Mouse (Mus musculus) midbrain, embryonic 13.5 days (tissue): ENCODE results near the gene Pxmp4. TPM values are rescaled to one million over a fixed set of nuclear protein-coding genes. Genes with fewer than 3 reads are reported as not detected.

ENCODE experiments used
- polyA plus RNA-seq: library from polyadenylated mRNA; unstranded; fragments of >200 nt; fragmentation: Nextera tagmentation; extraction: Ambion mirVana; gene quantifications from 2 replicates; pipeline ENCODE4 v1.2.1, GENCODE M21; 2015

The Pxmp4 gene
- polyA plus RNA-seq, 1 experiment from 2014 or later: 13.4 TPM

Other genes starting within 250 kb of the Pxmp4 start
- 15.2 and 15.4 TPM in 2 replicates for gene Cdk5rap1, start 230.7 kb downstream of the Pxmp4 start, polyA plus RNA-seq
- gene Snta1, start 195.6 kb downstream of the Pxmp4 start, polyA plus RNA-seq: 4.8 and 5.9 TPM in 2 replicates
- gene Cbfa2t2, start 167.2 kb downstream of the Pxmp4 start, polyA plus RNA-seq: 71.6 and 83.1 TPM in 2 replicates
- gene 1700003F12Rik, start 56.6 kb downstream of the Pxmp4 start, polyA plus RNA-seq: 1.8 and 2.0 TPM in 2 replicates
- 0.26 and 0.55 TPM in 2 replicates for gene Actl10, start 51.9 kb downstream of the Pxmp4 start, polyA plus RNA-seq
- 13.4 and 14.5 TPM in 2 replicates for gene Necab3, start 44.8 kb downstream of the Pxmp4 start, polyA plus RNA-seq
- gene E2f1, start 33.8 kb downstream of the Pxmp4 start, polyA plus RNA-seq: 13.6 and 15.2 TPM in 2 replicates
- 2.0 and 2.1 TPM in 2 replicates for gene Zfp341, start 9.6 kb upstream of the Pxmp4 start, polyA plus RNA-seq
- 0.61 and 0.96 TPM in 2 replicates for gene 4930519P11Rik, start 9.7 kb upstream of the Pxmp4 start, polyA plus RNA-seq
- 22.2 and 27.2 TPM in 2 replicates for gene Chmp4b, start 48.0 kb upstream of the Pxmp4 start, polyA plus RNA-seq
- not detected in 2 replicates for gene Gm14214, start 166.3 kb upstream of the Pxmp4 start, polyA plus RNA-seq
- 28.1 and 39.1 TPM in 2 replicates for gene Raly, start 187.4 kb upstream of the Pxmp4 start, polyA plus RNA-seq
- 1.2 and 1.5 TPM in 2 replicates for gene a, start 187.7 kb upstream of the Pxmp4 start, polyA plus RNA-seq